Mouse (Mus musculus) neural tube, embryonic 14.5 days (tissue): ENCODE measurements around the gene Umodl1. TPM values are rescaled to one million over a fixed set of nuclear protein-coding genes. Genes with fewer than 3 reads are reported as not detected.

Experiments used
- ATAC-seq: fragments of 200-750 bp; cut with Nextera tagmentation; 2 replicates; pipeline ENCODE4 v1.8.0; 2017; ENCODE audit warnings: low read depth, mild to moderate bottlenecking, moderate TSS enrichment, moderate library complexity
- H3K27ac ChIP-seq: fragments of 300-500 bp; sonication (generic); 2 replicates; pipeline ENCODE4 v1.5.1; 2014; ENCODE audit warnings: low read depth, mild to moderate bottlenecking, control low read depth, low read length, moderate library complexity, mixed read lengths
- H3K27me3 ChIP-seq: fragments of 300-500 bp; sonication (generic); 2 replicates; pipeline ENCODE4 v1.6.1; 2014; ENCODE audit warnings: low read length; ENCODE audit not compliant: control insufficient read depth, insufficient read depth
- H3K36me3 ChIP-seq: fragments of 300-500 bp; sonication (generic); 2 replicates; pipeline ENCODE4 v1.6.1; 2014; ENCODE audit warnings: low read length, mixed read lengths; ENCODE audit not compliant: control insufficient read depth, insufficient read depth
- H3K4me1 ChIP-seq: fragments of 300-500 bp; sonication (generic); 2 replicates; pipeline ENCODE4 v1.6.1; 2014; ENCODE audit warnings: low read length; ENCODE audit not compliant: control insufficient read depth, insufficient read depth
- H3K4me2 ChIP-seq: fragments of 300-500 bp; sonication (generic); 2 replicates; pipeline ENCODE4 v1.6.1; 2014; ENCODE audit warnings: mild to moderate bottlenecking, low read depth, low read length, control low read depth
- H3K4me3 ChIP-seq: fragments of 300-500 bp; sonication (generic); 2 replicates; pipeline ENCODE4 v1.5.1; 2014; ENCODE audit warnings: low read depth, low read length, control low read depth, mixed read lengths
- H3K9ac ChIP-seq: fragments of 300-500 bp; sonication (generic); replicated peaks from 2 replicates; pipeline ENCODE4 v1.6.1; 2014; ENCODE audit warnings: low read depth, mild to moderate bottlenecking, control low read depth, low read length, mixed read lengths
- H3K9me3 ChIP-seq: fragments of 300-500 bp; sonication (generic); 2 replicates; pipeline ENCODE4 v1.6.1; 2016; ENCODE audit warnings: low read length; ENCODE audit not compliant: control insufficient read depth
- WGBS: fragments of 180-500 bp; shearing (Covaris S2); extraction: QIAGEN DNeasy Blood & Tissue Kit; methylation state at CpG from one replicate; pipeline ENCODE4 v1.1.7; 2014; 5-methylcytosine and 5-hydroxymethylcytosine counted together
- polyA plus RNA-seq: library from polyadenylated mRNA; unstranded; fragments of >200 nt; fragmentation: Nextera tagmentation; extraction: Ambion mirVana; gene quantifications from 2 replicates; pipeline ENCODE4 v1.2.1, GENCODE M21; 2014

Umodl1 gene
- polyA plus RNA-seq, 1 experiment from 2014 or later = not detected

- Histone ChIP-seq H3K9ac (no peak overlapping the region), H3K27me3 (no peaks in the 10 kb centered on the region), H3K9me3 (no peaks in the 10 kb centered on the region), H3K4me1 (no peaks in the 10 kb centered on the region), H3K27ac (no peak overlapping the region), H3K36me3 (no peaks in the 10 kb centered on the region), H3K4me3 (no peak overlapping the region), H3K4me2 (no peak overlapping the region)
- no peak for ATAC-seq
- 86% methylated on average over 8 of the region's 8 CpGs for WGBS
Measured at GRCm38 (mm10) chr17:31008416-31008815, 54.0 kb downstream of the Umodl1 start.

GRCm38 (mm10) chr17:31011551-31012394, 57.3 kb downstream of the Umodl1 start:
- no peak overlapping the region for H3K4me3 ChIP-seq
- no peak overlapping the region for H3K27ac ChIP-seq
- H3K9me3 ChIP-seq = no peaks in the 10 kb centered on the region
- no peaks in the 10 kb centered on the region for H3K36me3 ChIP-seq
- WGBS = 40% methylated on average over 9 of the region's 9 CpGs
- no peak overlapping the region for H3K4me2 ChIP-seq
- ATAC-seq = no peak; the same call in 1 of the 2 replicates
- no peaks in the 10 kb centered on the region for H3K4me1 ChIP-seq
- H3K9ac ChIP-seq = no peak overlapping the region
- no peaks in the 10 kb centered on the region for H3K27me3 ChIP-seq

- WGBS = 76% methylated on average over 4 of the region's 4 CpGs
- Histone ChIP-seq H3K4me2 (no peak overlapping the region), H3K4me1 (no peaks in the 10 kb centered on the region), H3K36me3 (no peaks in the 10 kb centered on the region), H3K9me3 (no peaks in the 10 kb centered on the region), H3K27me3 (no peaks in the 10 kb centered on the region), H3K27ac (no peak overlapping the region), H3K4me3 (no peak overlapping the region), H3K9ac (no peak overlapping the region)
- no peak for ATAC-seq
Measured at GRCm38 (mm10) chr17:31018267-31018666, 63.8 kb downstream of the Umodl1 start.

GRCm38 (mm10) chr17:31019505-31019904, 65.1 kb downstream of the Umodl1 start:
- ATAC-seq = no peak

GRCm38 (mm10) chr17:31020078-31020477, 65.6 kb downstream of the Umodl1 start:
- Histone ChIP-seq H3K4me3 (no peak overlapping the region), H3K9ac (no peak overlapping the region), H3K4me2 (no peak overlapping the region), H3K9me3 (no peaks in the 10 kb centered on the region), H3K27ac (no peak overlapping the region), H3K4me1 (no peaks in the 10 kb centered on the region), H3K27me3 (no peaks in the 10 kb centered on the region), H3K36me3 (no peaks in the 10 kb centered on the region)
- 81% methylated on average over 2 of the region's 2 CpGs for WGBS
- no peak for ATAC-seq

More at GRCm38 (mm10) chr17:31019505-31019904, 65.1 kb downstream of the Umodl1 start:
- H3K9ac ChIP-seq = no peak overlapping the region
- no peaks in the 10 kb centered on the region for H3K36me3 ChIP-seq
- no peaks in the 10 kb centered on the region for H3K27me3 ChIP-seq
- H3K4me3 ChIP-seq = no peak overlapping the region
- no peak overlapping the region for H3K4me2 ChIP-seq
- H3K9me3 ChIP-seq = no peaks in the 10 kb centered on the region
- WGBS = 12% methylated on average over 2 of the region's 2 CpGs
- no peak overlapping the region for H3K27ac ChIP-seq
- H3K4me1 ChIP-seq = no peaks in the 10 kb centered on the region

GRCm38 (mm10) chr17:31021276-31021675, 66.8 kb downstream of the Umodl1 start:
- Histone ChIP-seq H3K27ac (no peak overlapping the region), H3K27me3 (no peaks in the 10 kb centered on the region), H3K9ac (no peak overlapping the region), H3K4me3 (no peak overlapping the region), H3K36me3 (no peaks in the 10 kb centered on the region), H3K9me3 (no peaks in the 10 kb centered on the region), H3K4me2 (no peak overlapping the region), H3K4me1 (no peaks in the 10 kb centered on the region)
- ATAC-seq = no peak
- 84% methylated on average over 8 of the region's 8 CpGs for WGBS

GRCm38 (mm10) chr17:31024125-31024781, 69.8 kb downstream of the Umodl1 start:
- Histone ChIP-seq H3K9ac (no peak overlapping the region), H3K9me3 (no peaks in the 10 kb centered on the region), H3K4me2 (no peak overlapping the region), H3K4me3 (no peak overlapping the region), H3K27me3 (no peaks in the 10 kb centered on the region), H3K36me3 (no peaks in the 10 kb centered on the region), H3K4me1 (no peaks in the 10 kb centered on the region), H3K27ac (no peak overlapping the region)
- no peak for ATAC-seq
- WGBS = 75% methylated on average over 7 of the region's 7 CpGs

- Histone ChIP-seq H3K4me2 (no peak overlapping the region), H3K4me3 (no peak overlapping the region), H3K27me3 (no peaks in the 10 kb centered on the region), H3K4me1 (no peaks in the 10 kb centered on the region), H3K9me3 (no peaks in the 10 kb centered on the region), H3K36me3 (no peaks in the 10 kb centered on the region), H3K9ac (no peak overlapping the region), H3K27ac (no peak overlapping the region)
- WGBS = 61% methylated on average over 5 of the region's 5 CpGs
- no peak for ATAC-seq
Measured at GRCm38 (mm10) chr17:31024782-31025125, 70.3 kb downstream of the Umodl1 start.

- WGBS = 84% methylated on average over 6 of the region's 6 CpGs
- Histone ChIP-seq H3K4me1 (no peaks in the 10 kb centered on the region), H3K27ac (no peak overlapping the region), H3K9me3 (no peaks in the 10 kb centered on the region), H3K27me3 (no peaks in the 10 kb centered on the region), H3K9ac (no peak overlapping the region), H3K4me3 (no peak overlapping the region), H3K4me2 (no peak overlapping the region), H3K36me3 (no peaks in the 10 kb centered on the region)
- no peak for ATAC-seq
Measured at GRCm38 (mm10) chr17:31026986-31027385, 72.5 kb downstream of the Umodl1 start.
